Mouse (Mus musculus): ENCODE results near the gene Arhgef38. TPM values are rescaled to one million over a fixed set of nuclear protein-coding genes. Genes with fewer than 3 reads are reported as not detected.

The Arhgef38 gene
- total RNA-seq, 2 experiments from 2014 or later: not detected

GRCm38 (mm10) chr3:133169737-133170136, 65.0 kb downstream of the Arhgef38 start:
- DNase-seq: no peak
- intact Hi-C loops (cut with DNase I; ENCODE audit: low total_unique reads): no loop called here

DNA sequence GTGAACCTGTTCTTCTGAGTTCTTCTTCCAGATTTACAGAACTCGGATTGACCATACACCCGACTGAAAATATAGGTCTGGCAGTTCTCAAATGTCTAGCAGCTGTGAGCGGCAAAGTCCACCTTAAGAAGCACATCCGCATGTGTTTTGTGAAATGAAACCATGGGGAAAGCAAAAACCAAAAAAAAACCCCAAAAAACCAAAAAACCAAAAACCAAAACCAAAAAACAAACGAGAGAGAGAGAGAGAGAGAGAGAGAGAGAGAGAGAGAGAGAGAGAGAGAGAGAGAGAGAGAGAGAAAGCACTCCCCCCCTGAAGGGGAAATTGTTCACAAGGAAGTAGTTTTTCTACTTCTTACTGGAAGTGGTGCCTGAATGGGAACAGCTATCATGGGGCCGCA, 67.2 kb downstream of the Arhgef38 start:
- no peak for DNase-seq
- intact Hi-C loops (cut with DNase I; ENCODE audit: low total_unique reads): no loop called here

DNA sequence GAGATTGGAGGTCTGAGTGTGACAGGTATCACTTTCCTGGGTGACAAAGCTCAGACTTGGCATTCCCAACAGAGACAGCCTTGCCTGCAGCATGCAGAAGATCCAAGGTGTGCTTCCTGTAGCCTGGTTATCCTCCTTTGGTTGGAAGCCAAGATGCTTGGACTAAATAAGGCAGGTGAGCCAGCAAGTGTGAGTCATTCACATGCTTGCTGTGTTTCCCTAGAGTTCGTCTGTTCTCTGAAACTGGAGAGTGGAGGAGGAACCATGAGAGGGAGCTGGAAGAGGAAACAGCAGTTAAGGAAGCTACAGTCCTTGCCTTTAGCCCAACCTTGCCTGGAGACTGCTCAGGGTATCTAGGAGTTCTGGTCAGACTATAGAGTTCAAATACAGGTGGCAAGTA, 69.6 kb downstream of the Arhgef38 start:
- intact Hi-C loops (cut with DNase I; ENCODE audit: low total_unique reads): no loop called here

DNA sequence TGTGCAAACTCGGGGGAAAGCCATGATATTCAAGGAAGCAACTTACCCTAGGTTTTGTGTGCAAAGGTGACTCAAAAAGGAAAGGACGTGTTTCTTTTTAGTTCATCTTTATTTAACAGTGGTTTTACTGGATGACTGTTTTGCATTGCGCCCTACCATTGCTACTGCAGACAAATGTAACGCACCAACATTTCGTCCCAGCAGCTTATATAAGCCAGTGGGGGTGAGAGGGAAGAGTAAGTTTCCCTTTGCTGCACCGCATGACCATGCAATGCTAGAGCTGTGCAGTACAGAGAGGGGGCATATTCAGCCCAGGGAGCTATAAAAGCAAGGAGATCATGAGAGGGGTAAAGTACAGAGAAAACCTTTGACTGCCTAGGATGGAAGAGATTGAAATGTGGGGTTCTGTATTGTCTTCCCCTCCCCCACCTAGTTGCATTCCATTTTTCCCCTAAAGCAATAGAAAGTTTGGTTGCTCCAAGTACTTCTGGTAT, 70.8 kb downstream of the Arhgef38 start:
- DNase-seq: no peak
- intact Hi-C loops (cut with DNase I; ENCODE audit: low total_unique reads): no loop called here

More for the DNA sequence above, 69.6 kb downstream of the Arhgef38 start:
- DNase-seq: no peak

DNA sequence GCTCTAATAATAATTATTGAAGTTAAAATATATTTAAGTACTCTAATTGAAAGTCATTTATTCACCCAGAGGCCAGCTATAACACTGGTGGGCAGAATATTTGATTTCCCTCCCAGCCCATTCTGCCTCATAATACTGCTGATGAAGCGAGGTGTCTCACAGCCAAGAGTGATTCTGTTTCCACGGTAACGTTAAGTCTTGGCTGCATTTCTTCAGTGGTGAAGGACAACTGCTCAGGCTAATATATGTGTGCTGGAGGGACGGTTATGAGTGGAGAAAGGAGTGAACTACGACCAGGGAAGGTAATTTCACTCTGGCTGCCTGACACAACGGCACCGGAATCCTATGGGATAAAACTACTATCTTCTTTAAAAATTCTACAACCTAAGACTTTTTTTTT, 71.6 kb downstream of the Arhgef38 start:
- no peak for DNase-seq
- intact Hi-C loops (cut with DNase I; ENCODE audit: low total_unique reads): no loop called here

- intact Hi-C loops (cut with DNase I; ENCODE audit: low total_unique reads): no loop called here
- no peak for DNase-seq
Observed at GRCm38 (mm10) chr3:133161407-133161806, 73.3 kb downstream of the Arhgef38 start.

DNA sequence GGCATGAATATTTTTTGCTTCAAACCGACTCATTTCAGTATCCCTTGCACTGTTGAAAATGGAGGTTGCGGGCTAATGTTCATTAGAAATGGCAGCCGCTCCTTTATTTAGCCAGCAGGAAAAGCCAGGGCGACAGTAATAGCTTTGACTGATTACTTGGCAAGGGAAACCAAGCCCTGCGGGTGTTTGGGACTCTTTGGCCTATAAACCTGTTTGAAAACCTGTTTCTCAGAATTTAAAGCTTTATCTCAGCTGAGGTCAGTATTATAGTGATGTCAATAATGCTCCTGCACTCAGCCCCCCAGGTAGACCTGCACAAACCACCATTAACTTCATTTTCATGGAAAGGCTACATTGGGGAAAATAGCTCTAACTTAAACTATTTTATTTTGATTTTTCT, 76.5 kb downstream of the Arhgef38 start:
- intact Hi-C loops (cut with DNase I; ENCODE audit: low total_unique reads): no loop called here
- no peak for DNase-seq

GRCm38 (mm10) chr3:133154683-133155082, 80.1 kb downstream of the Arhgef38 start:
- intact Hi-C loops (cut with DNase I; ENCODE audit: low total_unique reads): no loop called here
- no peak for DNase-seq

- DNase-seq: no peak
- intact Hi-C loops (cut with DNase I; ENCODE audit: low total_unique reads): no loop called here
Observed at GRCm38 (mm10) chr3:133153629-133154028, 81.1 kb downstream of the Arhgef38 start.

- DNase-seq: no peak
- intact Hi-C loops (cut with DNase I; ENCODE audit: low total_unique reads): no loop called here
Observed at GRCm38 (mm10) chr3:133152831-133153230, 81.9 kb downstream of the Arhgef38 start.

DNA sequence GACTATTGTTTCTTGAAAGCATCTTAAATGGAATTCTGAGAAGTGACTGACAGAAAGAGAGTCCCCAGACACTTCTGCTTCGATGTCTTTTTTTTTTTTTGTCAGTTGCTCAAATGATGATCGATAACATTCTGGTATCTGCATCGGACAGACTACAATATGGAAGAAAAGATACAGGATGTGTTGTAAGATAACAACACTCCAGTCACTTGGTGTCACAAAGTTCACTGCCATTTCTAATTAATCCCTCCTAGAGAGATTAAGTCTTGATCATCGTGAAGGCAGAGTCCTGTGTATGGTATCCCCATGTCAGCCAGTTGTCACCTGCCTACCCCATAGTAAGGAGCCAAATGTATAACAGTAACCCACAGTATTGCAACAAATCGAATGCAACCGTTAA, 83.1 kb downstream of the Arhgef38 start:
- intact Hi-C loops (cut with DNase I; ENCODE audit: low total_unique reads): no loop called here
- no peak for DNase-seq

- intact Hi-C loops (cut with DNase I; ENCODE audit: low total_unique reads): no loop called here
- no peak for DNase-seq
Observed at GRCm38 (mm10) chr3:133144511-133145147, 90.1 kb downstream of the Arhgef38 start.

DNA sequence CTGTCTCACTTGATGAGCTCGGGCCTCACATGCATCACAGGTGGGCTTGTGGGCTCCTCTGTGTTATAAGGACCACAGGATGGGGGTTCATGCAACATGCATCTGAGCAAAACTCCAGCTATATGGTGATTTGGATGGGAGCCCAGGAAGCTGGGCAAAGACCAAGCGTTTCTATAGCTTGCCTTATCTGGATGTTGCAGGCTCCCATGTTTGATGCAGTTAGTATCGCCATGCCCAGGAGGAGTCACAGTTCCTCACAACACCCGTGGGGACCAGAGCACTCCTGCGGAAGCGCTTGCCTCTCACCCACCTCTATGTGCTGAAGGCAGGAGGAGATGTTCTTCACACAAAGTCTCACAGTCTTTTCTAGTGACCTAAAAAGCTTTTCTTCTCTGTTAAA, 92.9 kb downstream of the Arhgef38 start:
- intact Hi-C loops (cut with DNase I; ENCODE audit: low total_unique reads): no loop called here
- DNase-seq: no peak

GRCm38 (mm10) chr3:133132611-133133010, 102.1 kb downstream of the Arhgef38 start:
- intact Hi-C loops (cut with DNase I; ENCODE audit: low total_unique reads): no loop called here
- no peak for DNase-seq

GRCm38 (mm10) chr3:133131372-133131771, 103.4 kb downstream of the Arhgef38 start:
- DNase-seq: no peak
- intact Hi-C loops (cut with DNase I; ENCODE audit: low total_unique reads): no loop called here

- intact Hi-C loops (cut with DNase I; ENCODE audit: low total_unique reads): loop anchor here (10.0 kb wide), 1 partner anchor 162 kb away; no protein-coding TSS in a partner anchor
- DNase-seq: no peak
Observed at GRCm38 (mm10) chr3:133113281-133113680, 121.5 kb downstream of the Arhgef38 start.

GRCm38 (mm10) chr3:133111741-133112140, 123.0 kb downstream of the Arhgef38 start:
- intact Hi-C loops (cut with DNase I; ENCODE audit: low total_unique reads): loop anchor here (10.0 kb wide), 1 partner anchor 163 kb away; no protein-coding TSS in a partner anchor
- no peak for DNase-seq

DNA sequence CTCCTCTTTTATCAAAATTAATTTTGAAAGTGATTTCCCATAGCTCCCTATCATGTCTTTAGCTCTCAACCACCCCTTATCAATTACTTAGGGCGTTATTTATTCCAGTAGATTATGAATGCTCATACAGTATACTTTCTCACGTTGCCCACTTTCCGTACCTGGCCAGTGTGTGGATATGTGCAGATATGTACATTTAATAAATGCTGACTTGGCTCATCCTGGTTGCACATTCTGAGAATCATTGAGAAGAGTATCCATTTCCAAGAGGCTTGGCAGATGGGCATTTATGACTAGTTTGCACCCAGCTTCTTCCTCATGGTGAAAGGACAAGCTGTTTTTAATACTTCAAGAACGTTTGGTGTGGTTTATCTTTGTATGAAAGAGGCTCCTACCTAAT, 124.9 kb downstream of the Arhgef38 start:
- DNase-seq: no peak
- intact Hi-C loops (cut with DNase I; ENCODE audit: low total_unique reads): loop anchor here (10.0 kb wide), 1 partner anchor 165 kb away; no protein-coding TSS in a partner anchor

DNA sequence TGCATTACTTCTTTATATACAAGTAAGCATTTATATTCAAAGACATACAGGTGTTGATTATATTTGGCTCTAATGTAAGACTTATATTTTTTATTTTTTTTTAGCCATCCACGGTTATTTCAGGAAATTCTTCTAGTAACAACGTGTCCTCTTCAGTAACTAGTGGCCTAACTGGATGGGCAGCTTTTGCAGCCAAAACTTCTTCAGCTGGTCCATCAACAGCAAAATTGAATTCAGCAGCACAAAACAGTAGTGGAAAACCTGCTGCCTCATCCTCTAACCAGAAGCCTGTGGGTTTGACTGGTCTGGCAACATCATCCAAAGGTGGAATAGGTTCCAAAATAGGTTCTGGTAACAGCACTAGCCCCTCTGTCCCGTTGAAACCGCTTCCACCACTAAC, 126.0 kb downstream of the Arhgef38 start:
- DNase-seq: no peak
- intact Hi-C loops (cut with DNase I; ENCODE audit: low total_unique reads): no loop called here

- no peak for DNase-seq
- intact Hi-C loops (cut with DNase I; ENCODE audit: low total_unique reads): no loop called here
Observed at GRCm38 (mm10) chr3:133104436-133104835, 130.3 kb downstream of the Arhgef38 start.

DNA sequence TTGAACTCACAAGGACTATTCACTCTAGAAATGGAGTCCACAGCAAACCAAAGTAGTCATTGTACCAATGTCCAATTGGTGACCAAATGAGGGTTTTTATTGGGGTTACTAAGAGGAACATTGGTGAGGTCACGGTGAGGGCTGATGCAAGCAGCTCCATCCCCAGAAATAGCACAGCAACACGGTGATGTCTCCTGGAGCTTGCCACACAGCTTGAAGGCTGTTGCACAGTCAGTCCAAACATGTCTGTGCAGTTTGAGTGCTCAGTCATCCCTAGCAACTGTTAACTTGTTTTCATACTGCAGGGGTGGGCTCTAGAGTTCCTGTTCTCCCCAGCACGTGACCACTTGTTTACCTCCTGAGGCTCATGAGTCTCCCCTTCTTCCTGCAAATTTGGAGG, 131.0 kb downstream of the Arhgef38 start:
- no peak for DNase-seq
- intact Hi-C loops (cut with DNase I; ENCODE audit: low total_unique reads): no loop called here

DNA sequence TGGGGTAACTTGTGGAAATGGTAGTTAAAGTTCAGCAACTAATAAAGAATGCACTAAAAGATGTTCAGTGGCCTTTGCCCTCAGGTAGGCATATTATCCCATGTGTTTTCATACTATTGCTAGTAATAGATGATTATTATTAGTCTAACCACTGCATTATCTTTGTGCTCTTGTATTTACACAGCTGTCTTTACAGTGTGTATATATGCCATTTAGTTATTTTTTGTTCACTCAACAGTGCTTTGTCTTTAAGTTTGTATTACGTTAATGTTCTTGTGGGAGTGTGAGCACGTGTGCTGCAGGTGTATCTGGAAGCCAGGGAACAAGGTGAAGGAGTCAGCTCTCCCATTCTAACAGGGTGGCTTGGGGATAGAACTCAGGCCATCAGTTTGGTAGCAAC, 135.8 kb downstream of the Arhgef38 start:
- intact Hi-C loops (cut with DNase I; ENCODE audit: low total_unique reads): loop anchor here (10.0 kb wide), 1 partner anchor 354 kb away; no protein-coding TSS in a partner anchor
- no peak for DNase-seq
